Mouse (Mus musculus) lung, adult 2 months (tissue): ENCODE data around the gene Mfsd2b. TPM values are rescaled to one million over a fixed set of nuclear protein-coding genes. Genes with fewer than 3 reads are reported as not detected.

Experiments used
- DNase-seq: peaks from one replicate; pipeline ENCODE4 v3.0.0; 2022
- H3K4me1 ChIP-seq: fragments of 200-500 bp; 2 replicates; pipeline ENCODE4 v1.6.1; 2011; ENCODE audit warnings: low read length; ENCODE audit not compliant: control insufficient read depth, insufficient read depth
- H3K4me3 ChIP-seq: fragments of 200-500 bp; replicated peaks from 2 replicates; pipeline ENCODE3; 2011; ENCODE audit warnings: low read depth, mild to moderate bottlenecking, control low read depth, low read length; ENCODE audit errors: extremely low read depth
- CTCF ChIP-seq: fragments of 200-500 bp; IDR thresholded peaks from 2 replicates; pipeline ENCODE4 v1.5.1; 2011; ENCODE audit warnings: mild to moderate bottlenecking, low read length, control low read depth; ENCODE audit not compliant: insufficient read depth
- POLR2A ChIP-seq: fragments of 200-500 bp; IDR thresholded peaks from 2 replicates; pipeline ENCODE4 v1.6.1; 2011; ENCODE audit warnings: low read depth, mild to moderate bottlenecking, control low read depth, low read length, borderline replicate concordance; ENCODE audit errors: extremely low read depth
- WGBS: fragments of 180-500 bp; shearing (Covaris S2); methylation state at CpG from one replicate; pipeline ENCODE4 v1.1.7; 2018; 5-methylcytosine and 5-hydroxymethylcytosine counted together
- polyA plus RNA-seq: library from polyadenylated mRNA; depleted of rRNA; stranded (reverse); fragments of >200 nt; gene quantifications from 2 replicates; pipeline ENCODE4 v1.2.3, GENCODE M21; 2012

The Mfsd2b gene
- polyA plus RNA-seq, 1 experiment: 4.1 TPM

DNA sequence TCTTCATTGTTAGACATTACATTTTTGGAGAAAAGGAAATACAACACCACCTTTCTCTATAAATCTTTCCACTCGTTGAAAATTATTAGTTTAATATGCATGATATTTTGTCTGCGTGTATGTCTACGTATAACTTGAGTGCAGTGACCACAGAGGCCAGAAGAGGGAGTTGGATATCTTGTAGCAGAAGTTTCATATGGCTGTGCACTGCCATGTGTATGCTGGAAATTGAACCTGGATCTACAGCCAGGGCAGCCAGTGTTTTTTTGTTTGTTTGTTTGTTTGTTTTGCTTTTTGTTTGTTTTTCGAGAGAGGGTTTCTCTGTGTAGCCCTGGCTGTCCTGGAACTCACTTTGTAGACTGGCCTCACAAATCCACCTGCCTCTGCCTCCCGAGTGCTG lies 4.9 kb upstream of the Mfsd2b start:
- H3K4me3 ChIP-seq: no peak overlapping the region
- 94% methylated on average over 5 of the region's 5 CpGs for WGBS
- H3K4me1 ChIP-seq: peaks cover 5% of the 10 kb centered on the region
- no peak for DNase-seq
- no peak for TF ChIP-seq CTCF
- no peak for TF ChIP-seq POLR2A

- H3K4me3 ChIP-seq: no peak overlapping the region
- no peak for TF ChIP-seq POLR2A
- TF ChIP-seq CTCF: no peak
- DNase-seq: no peak
- WGBS: 83% methylated on average over 9 of the region's 9 CpGs
- peaks cover 6% of the 10 kb centered on the region for H3K4me1 ChIP-seq
Measured at GRCm38 (mm10) chr12:4878296-4878783, 4.2 kb upstream of the Mfsd2b start.

- 86% methylated on average over 8 of the region's 8 CpGs for WGBS
- Histone ChIP-seq H3K4me3 (no peak overlapping the region), H3K4me1 (peaks cover 6% of the 10 kb centered on the region)
- DNase-seq: no peak
- TF ChIP-seq CTCF (no peak), POLR2A (no peak)
Measured at GRCm38 (mm10) chr12:4875623-4876022, 1.5 kb upstream of the Mfsd2b start.

GRCm38 (mm10) chr12:4873531-4873930 lies 628 bp downstream of the Mfsd2b start:
- Histone ChIP-seq H3K4me3 (no peak overlapping the region), H3K4me1 (peaks cover 6% of the 10 kb centered on the region)
- WGBS: 75% methylated on average over 6 of the region's 6 CpGs
- DNase-seq: no peak
- no peak for TF ChIP-seq CTCF
- no peak for TF ChIP-seq POLR2A

DNA sequence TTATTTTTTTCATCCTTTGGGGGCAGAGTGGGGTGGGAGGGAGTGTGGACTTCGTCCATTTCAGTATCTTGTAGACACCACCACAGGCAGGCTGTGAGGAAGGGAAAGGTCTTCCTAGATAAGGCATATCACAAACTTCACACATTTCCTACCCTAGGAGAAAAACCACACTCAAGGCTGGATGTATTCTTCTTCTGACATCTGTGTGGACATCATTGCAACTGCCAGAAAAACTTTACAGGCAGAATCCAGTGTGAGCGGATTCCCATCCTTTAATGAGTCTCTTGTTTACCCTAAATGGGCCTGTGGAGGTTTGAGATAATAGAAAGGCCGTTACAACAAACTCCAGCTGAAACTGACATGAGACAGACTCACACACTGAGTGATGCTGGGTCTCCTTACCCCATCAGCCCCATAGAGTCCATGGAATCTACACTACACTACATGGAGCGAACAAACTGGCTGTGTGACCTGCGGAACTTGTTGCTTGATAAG lies 1.1 kb downstream of the Mfsd2b start:
- 72% methylated on average over 5 of the region's 5 CpGs for WGBS
- no peak for DNase-seq
- H3K4me3 ChIP-seq: no peak overlapping the region

DNA sequence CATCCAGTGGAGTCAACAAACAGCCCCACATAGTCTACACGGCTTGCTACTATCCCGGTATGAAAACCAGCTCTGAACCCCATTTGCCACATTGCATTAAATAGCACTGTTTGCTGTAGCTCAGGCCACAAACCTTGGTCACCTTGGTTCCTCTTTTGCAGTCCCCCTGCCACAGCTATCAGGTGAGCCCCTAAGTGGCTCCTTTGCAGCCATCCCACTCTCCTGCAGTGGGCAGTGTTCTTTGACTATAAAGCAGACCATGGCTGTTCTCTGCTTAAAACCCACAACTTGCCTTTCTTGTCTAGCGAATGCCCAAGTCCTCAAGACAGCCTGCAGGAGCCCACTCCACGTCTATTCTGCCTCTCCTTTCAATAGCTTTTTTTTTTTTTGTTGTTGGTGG lies 1.9 kb downstream of the Mfsd2b start:
- no peak overlapping the region for H3K4me3 ChIP-seq
- H3K4me1 ChIP-seq: peaks cover 6% of the 10 kb centered on the region
- DNase-seq: no peak
- no peak for TF ChIP-seq POLR2A
- no peak for TF ChIP-seq CTCF
- 60% methylated on average over 4 of the region's 4 CpGs for WGBS

More for the DNA sequence above, 1.1 kb downstream of the Mfsd2b start:
- no peak for TF ChIP-seq POLR2A
- TF ChIP-seq CTCF: no peak
- H3K4me1 ChIP-seq: peaks cover 6% of the 10 kb centered on the region

DNA sequence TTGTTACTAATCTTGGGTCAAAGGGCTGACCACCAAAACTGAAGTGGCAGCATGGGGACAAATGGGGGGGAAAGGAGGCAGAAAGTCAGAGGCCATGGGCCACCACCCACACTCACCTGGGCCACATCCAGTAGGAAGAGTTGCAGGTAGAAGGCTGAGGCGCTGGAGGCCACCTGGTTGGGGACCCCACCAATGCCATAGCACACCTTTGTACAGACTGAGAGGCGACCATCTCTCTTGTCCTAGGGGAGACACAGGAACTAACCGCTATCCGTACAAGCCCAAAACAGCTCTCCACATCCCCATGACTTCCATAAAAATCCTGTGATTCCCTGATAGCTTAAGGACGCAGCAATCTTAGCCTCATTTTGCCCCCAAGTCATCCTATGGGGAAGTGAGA lies 2.9 kb downstream of the Mfsd2b start:
- TF ChIP-seq CTCF: no peak
- no peak for TF ChIP-seq POLR2A
- WGBS: 94% methylated on average over 5 of the region's 5 CpGs
- Histone ChIP-seq H3K4me3 (no peak overlapping the region), H3K4me1 (peaks cover 6% of the 10 kb centered on the region)
- no peak for DNase-seq

GRCm38 (mm10) chr12:4868924-4869323 lies 5.2 kb downstream of the Mfsd2b start:
- H3K4me1 ChIP-seq: peaks cover under 1% of the 10 kb centered on the region
- no peak overlapping the region for H3K4me3 ChIP-seq
- 85% methylated on average over 8 of the region's 8 CpGs for WGBS
- TF ChIP-seq CTCF: no peak
- TF ChIP-seq POLR2A: no peak
- DNase-seq: no peak

- no peak for TF ChIP-seq POLR2A
- no peak for TF ChIP-seq CTCF
- WGBS: 67% methylated on average over 4 of the region's 4 CpGs
- Histone ChIP-seq H3K4me3 (no peak overlapping the region), H3K4me1 (no peaks in the 10 kb centered on the region)
- no peak for DNase-seq
Measured at GRCm38 (mm10) chr12:4864338-4864690, 9.8 kb downstream of the Mfsd2b start.

- no peak for DNase-seq
- no peaks in the 10 kb centered on the region for H3K4me1 ChIP-seq
- H3K4me3 ChIP-seq: no peak overlapping the region
- TF ChIP-seq POLR2A: no peak
- no peak for TF ChIP-seq CTCF
- 43% methylated on average over 4 of the region's 4 CpGs for WGBS
Measured at GRCm38 (mm10) chr12:4863654-4864337, 10.4 kb downstream of the Mfsd2b start.
